Mouse (Mus musculus): Measurements from ENCODE around the gene Psmd7. TPM values are rescaled to one million over a fixed set of nuclear protein-coding genes. Genes with fewer than 3 reads are reported as not detected.

Gene Psmd7
- polyA plus RNA-seq, 1 experiment: 52.2 TPM

DNA sequence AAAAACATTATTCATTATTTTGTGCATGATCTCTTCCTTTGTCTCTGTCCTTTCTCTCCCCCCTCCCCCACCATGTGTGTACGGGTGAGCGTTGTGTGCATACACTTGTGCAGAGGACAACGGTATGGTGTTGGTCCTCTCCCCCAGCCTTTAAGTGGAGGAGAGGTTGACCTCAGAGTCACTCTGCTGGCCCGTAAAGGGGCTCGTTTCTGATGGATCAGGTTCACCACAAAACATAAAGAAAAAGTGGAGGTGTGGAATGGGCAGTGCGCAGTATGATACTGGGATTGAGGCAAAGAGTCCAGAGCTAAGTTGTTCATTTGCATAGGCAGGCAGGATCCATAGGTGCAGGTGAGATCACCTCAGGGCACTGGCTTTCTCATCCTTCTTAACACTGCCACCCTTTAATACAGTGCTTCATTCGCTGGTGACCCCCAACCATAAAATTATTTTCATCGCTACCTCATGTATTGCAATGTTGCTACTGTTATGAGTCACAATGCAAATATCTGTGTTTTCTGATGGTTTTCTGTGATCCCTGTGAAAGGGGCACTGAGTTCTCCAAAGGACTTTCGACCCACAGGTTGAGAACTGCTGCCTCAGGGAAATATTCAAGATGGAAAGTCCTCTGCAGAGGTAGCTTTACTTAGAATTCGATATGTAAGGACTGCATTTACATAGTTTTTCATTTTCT lies 33.8 kb upstream of the Psmd7 start:
- WGBS: 85% methylated on average over 10 of the region's 10 CpGs
- TF ChIP-seq CTCF (IDR thresholded peaks at IDR 0.05; ENCODE audit: borderline replicate concordance, control insufficient read depth, extremely low read depth, insufficient read depth, low read length, poor library complexity) (no peak), POLR2A (IDR thresholded peaks at IDR 0.05; ENCODE audit: control insufficient read depth, extremely low read depth, insufficient read depth, low read length, poor library complexity) (no peak)
- no peak overlapping the region for H3K4me3 ChIP-seq (ENCODE audit: control insufficient read depth, insufficient read depth, low read length)
- no peaks in the 10 kb centered on the region for H3K27me3 ChIP-seq (ENCODE audit: control insufficient read depth, insufficient read depth, low read length)
- H3K4me1 ChIP-seq (replicated peaks; ENCODE audit: control insufficient read depth, insufficient read depth, low read length): no peaks in the 10 kb centered on the region
- no peak overlapping the region for H3K27ac ChIP-seq (ENCODE audit: control insufficient read depth, insufficient read depth, low read length)
- DNase-seq: no peak
- no peaks in the 10 kb centered on the region for H3K36me3 ChIP-seq (ENCODE audit: control insufficient read depth, insufficient read depth, low read length)

- DNase-seq: no peak
- no peaks in the 10 kb centered on the region for H3K4me1 ChIP-seq (replicated peaks; ENCODE audit: control insufficient read depth, insufficient read depth, low read length)
- no peak overlapping the region for H3K4me3 ChIP-seq (ENCODE audit: control insufficient read depth, insufficient read depth, low read length)
- TF ChIP-seq POLR2A (IDR thresholded peaks at IDR 0.05; ENCODE audit: control insufficient read depth, extremely low read depth, insufficient read depth, low read length, poor library complexity) (no peak), CTCF (IDR thresholded peaks at IDR 0.05; ENCODE audit: borderline replicate concordance, control insufficient read depth, extremely low read depth, insufficient read depth, low read length, poor library complexity) (no peak)
- WGBS: 76% methylated on average over 3 of the region's 3 CpGs
- H3K27ac ChIP-seq (ENCODE audit: control insufficient read depth, insufficient read depth, low read length): no peak overlapping the region
- H3K27me3 ChIP-seq (ENCODE audit: control insufficient read depth, insufficient read depth, low read length): no peaks in the 10 kb centered on the region
- H3K36me3 ChIP-seq (ENCODE audit: control insufficient read depth, insufficient read depth, low read length): no peaks in the 10 kb centered on the region
Observed at GRCm38 (mm10) chr8:107621136-107621535, 32.9 kb upstream of the Psmd7 start.

DNA sequence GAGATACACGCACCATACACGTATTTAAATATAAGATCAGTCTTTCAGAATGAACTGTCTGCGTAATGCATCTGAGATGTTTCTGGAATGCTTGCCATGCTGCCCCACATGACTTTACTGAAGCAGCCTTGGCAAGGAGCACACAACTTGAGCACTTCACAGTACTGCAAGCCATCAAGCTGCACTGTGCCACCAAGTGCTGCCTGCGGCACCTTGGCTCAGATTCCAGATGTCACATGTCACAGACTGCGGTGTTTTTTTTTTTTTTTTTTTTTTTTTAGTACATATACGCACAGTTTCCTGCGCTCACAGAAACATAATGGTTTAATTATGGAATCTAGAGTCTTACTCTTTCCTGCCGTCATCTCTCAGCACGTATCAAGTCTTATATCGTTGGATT lies 30.2 kb upstream of the Psmd7 start:
- TF ChIP-seq CTCF (IDR thresholded peaks at IDR 0.05; ENCODE audit: borderline replicate concordance, control insufficient read depth, extremely low read depth, insufficient read depth, low read length, poor library complexity) (no peak), POLR2A (IDR thresholded peaks at IDR 0.05; ENCODE audit: control insufficient read depth, extremely low read depth, insufficient read depth, low read length, poor library complexity) (no peak)
- no peaks in the 10 kb centered on the region for H3K36me3 ChIP-seq (ENCODE audit: control insufficient read depth, insufficient read depth, low read length)
- no peak for DNase-seq
- 95% methylated on average over 10 of the region's 10 CpGs for WGBS
- no peak overlapping the region for H3K27ac ChIP-seq (ENCODE audit: control insufficient read depth, insufficient read depth, low read length)
- no peaks in the 10 kb centered on the region for H3K27me3 ChIP-seq (ENCODE audit: control insufficient read depth, insufficient read depth, low read length)
- no peaks in the 10 kb centered on the region for H3K4me1 ChIP-seq (replicated peaks; ENCODE audit: control insufficient read depth, insufficient read depth, low read length)
- H3K4me3 ChIP-seq (ENCODE audit: control insufficient read depth, insufficient read depth, low read length): no peak overlapping the region

DNA sequence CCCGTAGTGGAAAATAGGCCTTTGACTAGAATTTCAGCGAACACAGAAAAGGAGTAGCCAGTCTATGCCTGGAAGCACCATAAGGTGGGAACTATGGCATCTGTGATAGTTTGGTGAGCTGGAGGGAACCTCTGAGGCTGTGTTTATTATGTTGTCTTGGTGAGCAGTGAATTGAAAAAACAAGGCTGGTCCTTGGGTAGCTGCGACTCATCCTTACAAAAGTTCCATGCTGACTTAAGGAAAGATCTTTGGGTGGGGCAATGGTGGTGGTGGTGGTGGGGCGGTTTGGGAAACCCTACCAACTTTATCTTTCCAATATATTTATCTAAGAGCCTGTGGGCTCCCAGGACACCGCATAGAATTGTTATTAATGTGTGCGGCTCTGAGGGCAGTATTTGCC lies 25.1 kb upstream of the Psmd7 start:
- Histone ChIP-seq H3K4me1 (replicated peaks; ENCODE audit: control insufficient read depth, insufficient read depth, low read length) (no peaks in the 10 kb centered on the region), H3K27ac (ENCODE audit: control insufficient read depth, insufficient read depth, low read length) (no peak overlapping the region), H3K4me3 (ENCODE audit: control insufficient read depth, insufficient read depth, low read length) (no peak overlapping the region), H3K27me3 (ENCODE audit: control insufficient read depth, insufficient read depth, low read length) (no peaks in the 10 kb centered on the region), H3K36me3 (ENCODE audit: control insufficient read depth, insufficient read depth, low read length) (no peaks in the 10 kb centered on the region)
- no peak for DNase-seq
- no peak for TF ChIP-seq CTCF (IDR thresholded peaks at IDR 0.05; ENCODE audit: borderline replicate concordance, control insufficient read depth, extremely low read depth, insufficient read depth, low read length, poor library complexity)
- TF ChIP-seq POLR2A (IDR thresholded peaks at IDR 0.05; ENCODE audit: control insufficient read depth, extremely low read depth, insufficient read depth, low read length, poor library complexity): no peak
- WGBS: 96% methylated on average over 6 of the region's 6 CpGs

GRCm38 (mm10) chr8:107610845-107611244 lies 22.6 kb upstream of the Psmd7 start:
- H3K4me1 ChIP-seq (replicated peaks; ENCODE audit: control insufficient read depth, insufficient read depth, low read length): no peaks in the 10 kb centered on the region
- no peak overlapping the region for H3K27ac ChIP-seq (ENCODE audit: control insufficient read depth, insufficient read depth, low read length)
- TF ChIP-seq CTCF (IDR thresholded peaks at IDR 0.05; ENCODE audit: borderline replicate concordance, control insufficient read depth, extremely low read depth, insufficient read depth, low read length, poor library complexity): no peak
- no peak for TF ChIP-seq POLR2A (IDR thresholded peaks at IDR 0.05; ENCODE audit: control insufficient read depth, extremely low read depth, insufficient read depth, low read length, poor library complexity)
- no peak overlapping the region for H3K4me3 ChIP-seq (ENCODE audit: control insufficient read depth, insufficient read depth, low read length)
- no peaks in the 10 kb centered on the region for H3K27me3 ChIP-seq (ENCODE audit: control insufficient read depth, insufficient read depth, low read length)
- no peaks in the 10 kb centered on the region for H3K36me3 ChIP-seq (ENCODE audit: control insufficient read depth, insufficient read depth, low read length)
- DNase-seq: no peak
- 87% methylated on average over 11 of the region's 11 CpGs for WGBS

DNA sequence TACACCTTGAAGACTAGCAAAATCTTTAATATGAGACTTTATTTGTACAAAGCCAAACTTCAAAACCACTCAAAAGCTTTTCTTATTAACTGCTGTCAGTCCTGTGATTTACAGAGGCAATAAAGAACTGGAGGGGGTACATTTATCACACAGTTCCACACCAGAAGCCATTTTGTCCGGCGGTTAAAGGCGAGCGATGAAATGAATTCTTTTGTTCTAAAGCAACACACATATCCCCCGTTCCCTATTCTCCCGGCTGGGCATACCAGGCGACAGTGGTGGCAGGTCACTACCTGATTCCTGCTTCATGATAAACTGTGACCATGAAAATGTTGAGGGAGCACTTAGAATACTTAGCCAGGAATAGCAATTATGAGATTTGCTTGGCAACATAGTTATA lies 20.5 kb upstream of the Psmd7 start:
- Histone ChIP-seq H3K27me3 (ENCODE audit: control insufficient read depth, insufficient read depth, low read length) (no peaks in the 10 kb centered on the region), H3K4me1 (replicated peaks; ENCODE audit: control insufficient read depth, insufficient read depth, low read length) (no peaks in the 10 kb centered on the region), H3K4me3 (ENCODE audit: control insufficient read depth, insufficient read depth, low read length) (no peak overlapping the region), H3K27ac (ENCODE audit: control insufficient read depth, insufficient read depth, low read length) (no peak overlapping the region), H3K36me3 (ENCODE audit: control insufficient read depth, insufficient read depth, low read length) (no peaks in the 10 kb centered on the region)
- TF ChIP-seq CTCF (IDR thresholded peaks at IDR 0.05; ENCODE audit: borderline replicate concordance, control insufficient read depth, extremely low read depth, insufficient read depth, low read length, poor library complexity): no peak
- no peak for TF ChIP-seq POLR2A (IDR thresholded peaks at IDR 0.05; ENCODE audit: control insufficient read depth, extremely low read depth, insufficient read depth, low read length, poor library complexity)
- 83% methylated on average over 7 of the region's 7 CpGs for WGBS
- DNase-seq: no peak

GRCm38 (mm10) chr8:107603026-107603425 lies 14.8 kb upstream of the Psmd7 start:
- Histone ChIP-seq H3K36me3 (ENCODE audit: control insufficient read depth, insufficient read depth, low read length) (no peaks in the 10 kb centered on the region), H3K27me3 (ENCODE audit: control insufficient read depth, insufficient read depth, low read length) (no peaks in the 10 kb centered on the region), H3K4me1 (replicated peaks; ENCODE audit: control insufficient read depth, insufficient read depth, low read length) (no peaks in the 10 kb centered on the region), H3K4me3 (ENCODE audit: control insufficient read depth, insufficient read depth, low read length) (no peak overlapping the region), H3K27ac (ENCODE audit: control insufficient read depth, insufficient read depth, low read length) (no peak overlapping the region)
- peak; percentile 56 for DNase-seq
- TF ChIP-seq POLR2A (IDR thresholded peaks at IDR 0.05; ENCODE audit: control insufficient read depth, extremely low read depth, insufficient read depth, low read length, poor library complexity) (no peak), CTCF (IDR thresholded peaks at IDR 0.05; ENCODE audit: borderline replicate concordance, control insufficient read depth, extremely low read depth, insufficient read depth, low read length, poor library complexity) (no peak)
- whole genome bisulfite sequencing: 7% methylated on average over 7 of the region's 7 CpGs
